Mouse (Mus musculus) MEL (cell line): ENCODE results near the gene Gm19935. TPM values are rescaled to one million over a fixed set of nuclear protein-coding genes. Genes with fewer than 3 reads are reported as not detected.

Experiments
- DNase-seq: peaks from one replicate; pipeline ENCODE4 v3.0.0; 2011; ENCODE audit warnings: low read depth, low spot score
- H3K27ac ChIP-seq: 2 replicates; pipeline ENCODE4 v1.5.1; 2012; ENCODE audit warnings: low read depth, mild to moderate bottlenecking, control low read depth, low read length, moderate library complexity; ENCODE audit not compliant: control insufficient read depth
- H3K27me3 ChIP-seq, 2 experiments: fragments of 150-350 bp in 1 of 2; sonication (generic) in 1 of 2; 2 replicates each; pipeline ENCODE4 v1.6.1; 2012; ENCODE audit warnings: low read length in 2 of 2, mild to moderate bottlenecking in 2 of 2, improper control_type of control experiment in 1 of 2, moderate library complexity in 1 of 2; ENCODE audit not compliant: insufficient read depth in 2 of 2, control insufficient read depth in 1 of 2
- H3K36me3 ChIP-seq, 2 experiments: 2 replicates each; pipeline ENCODE4 v1.6.1; 2012 to 2014; ENCODE audit warnings: low read length in 2 of 2, improper control_type of control experiment in 1 of 2, inconsistent platforms in 1 of 2, mild to moderate bottlenecking in 1 of 2; ENCODE audit not compliant: insufficient read depth in 2 of 2, control insufficient read depth in 1 of 2
- H3K4me1 ChIP-seq, 2 experiments: fragments of 150-350 bp in 1 of 2; sonication (generic) in 1 of 2; 2 replicates each; pipeline ENCODE4 v1.6.1; 2012; ENCODE audit warnings: low read length in 2 of 2, improper control_type of control experiment in 1 of 2, mild to moderate bottlenecking in 1 of 2; ENCODE audit not compliant: insufficient read depth in 2 of 2, control insufficient read depth in 1 of 2
- H3K4me3 ChIP-seq, 2 experiments: fragments of 150-350 bp in 1 of 2; sonication (generic) in 1 of 2; 2 replicates each; pipeline ENCODE4 v1.5.1; 2012; ENCODE audit warnings: low read depth in 2 of 2, low read length in 2 of 2, mild to moderate bottlenecking in 2 of 2, moderate library complexity in 2 of 2, control low read depth in 1 of 2, improper control_type of control experiment in 1 of 2; ENCODE audit not compliant: control insufficient read depth in 1 of 2, insufficient read depth in 1 of 2
- H3K79me2 ChIP-seq: 2 replicates; pipeline ENCODE4 v1.6.1; 2012; ENCODE audit warnings: mild to moderate bottlenecking, low read length, moderate library complexity; ENCODE audit not compliant: control insufficient read depth, poor library complexity, insufficient read depth
- H3K9ac ChIP-seq: 2 replicates; pipeline ENCODE4 v1.6.1; 2012; ENCODE audit warnings: low read depth, mild to moderate bottlenecking, control low read depth, low read length, moderate library complexity; ENCODE audit not compliant: control insufficient read depth, poor library complexity, severe bottlenecking
- H3K9me3 ChIP-seq: fragments of 150-350 bp; sonication (generic); replicated peaks from 2 replicates; pipeline ENCODE4 v1.6.1; 2012; ENCODE audit warnings: mild to moderate bottlenecking, low read length, improper control_type of control experiment, moderate library complexity; ENCODE audit not compliant: insufficient read depth
- BHLHE40 ChIP-seq: IDR thresholded peaks from 2 replicates; pipeline ENCODE4 v1.6.1; 2012; ENCODE audit warnings: low read depth, mild to moderate bottlenecking, inconsistent platforms, low read length, improper control_type of control experiment, borderline replicate concordance
- CHD1 ChIP-seq: IDR thresholded peaks from 2 replicates; pipeline ENCODE4 v1.6.1; 2012; ENCODE audit warnings: low read depth, mild to moderate bottlenecking, inconsistent platforms, low read length, improper control_type of control experiment
- CTCF ChIP-seq, 3 experiments: IDR thresholded peaks in 2 of 3; conservative IDR thresholded peaks in 1 of 3; 2 replicates each; pipeline ENCODE4 v1.5.1; 2011 to 2012; ENCODE audit warnings: low read length in 3 of 3, low read depth in 2 of 3, mild to moderate bottlenecking in 2 of 3, improper control_type of control experiment in 1 of 3, inconsistent platforms in 1 of 3, mixed read lengths in 1 of 3, moderate library complexity in 1 of 3; ENCODE audit not compliant: control insufficient read depth in 1 of 3, insufficient read depth in 1 of 3, poor library complexity in 1 of 3, severe bottlenecking in 1 of 3
- E2F4 ChIP-seq: IDR thresholded peaks from 2 replicates; pipeline ENCODE4 v1.6.1; 2011; ENCODE audit warnings: low read depth, low read length, improper control_type of control experiment, borderline replicate concordance
- ETS1 ChIP-seq: IDR thresholded peaks from 2 replicates; pipeline ENCODE4 v1.6.1; 2012; ENCODE audit warnings: low read depth, mild to moderate bottlenecking, inconsistent platforms, low read length, improper control_type of control experiment, moderate library complexity
- GATA1 ChIP-seq: IDR thresholded peaks from 2 replicates; pipeline ENCODE4 v1.6.1; 2011; ENCODE audit warnings: low read depth, low read length, improper control_type of control experiment
- JUND ChIP-seq: IDR thresholded peaks from 2 replicates; pipeline ENCODE4 v1.6.1; 2011; ENCODE audit warnings: low read depth, mild to moderate bottlenecking, improper control_type of control experiment, low read length
- KAT2A ChIP-seq: conservative IDR thresholded peaks from 2 replicates; pipeline ENCODE4 v1.6.1; 2012; ENCODE audit warnings: low read depth, low read length, improper control_type of control experiment, inconsistent platforms
- MAX ChIP-seq: IDR thresholded peaks from 2 replicates; pipeline ENCODE4 v1.6.1; 2011; ENCODE audit warnings: low read length, improper control_type of control experiment
- MYB ChIP-seq: IDR thresholded peaks from 2 replicates; pipeline ENCODE4 v1.6.1; 2011; ENCODE audit warnings: mild to moderate bottlenecking, low read depth, low read length, improper control_type of control experiment
- MYC ChIP-seq: IDR thresholded peaks from 2 replicates; pipeline ENCODE4 v1.6.1; 2011; ENCODE audit warnings: low read depth, mild to moderate bottlenecking, low read length, improper control_type of control experiment, moderate library complexity
- NELFE ChIP-seq: IDR thresholded peaks from 2 replicates; pipeline ENCODE4 v1.6.1; 2011; ENCODE audit warnings: low read depth, low read length, improper control_type of control experiment
- POLR2A ChIP-seq, 2 experiments: IDR thresholded peaks; 2 replicates each; pipeline ENCODE4 v1.6.1; 2011 to 2012; ENCODE audit warnings: low read length in 2 of 2, mild to moderate bottlenecking in 2 of 2, control low read depth in 1 of 2, improper control_type of control experiment in 1 of 2, low read depth in 1 of 2, moderate library complexity in 1 of 2; ENCODE audit not compliant: control insufficient read depth in 1 of 2, insufficient read depth in 1 of 2, poor library complexity in 1 of 2
- RCOR1 ChIP-seq: IDR thresholded peaks from 2 replicates; pipeline ENCODE4 v1.6.1; 2012; ENCODE audit warnings: low read depth, mild to moderate bottlenecking, inconsistent platforms, low read length, improper control_type of control experiment
- ZKSCAN1 ChIP-seq: IDR thresholded peaks from 2 replicates; pipeline ENCODE4 v1.6.1; 2012; ENCODE audit warnings: low read depth, mild to moderate bottlenecking, inconsistent platforms, low read length, improper control_type of control experiment, moderate library complexity
- ZNF384 ChIP-seq: IDR thresholded peaks from 2 replicates; pipeline ENCODE4 v1.6.1; 2012; ENCODE audit warnings: low read depth, mild to moderate bottlenecking, inconsistent platforms, low read length, improper control_type of control experiment
- polyA plus RNA-seq, 2 experiments: library from polyadenylated mRNA; stranded (reverse) in 1 of 2; unstranded in 1 of 2; fragments of >175 nt in 1 of 2; fragments of >200 nt in 1 of 2; gene quantifications; 2 replicates each; pipeline versions ENCODE4 v1.2.1 to v1.2.4; 2012; ENCODE audit warnings: low replicate concordance in 2 of 2, low read depth in 1 of 2; ENCODE audit not compliant: insufficient read length in 2 of 2, insufficient read depth in 1 of 2, missing spikeins in 1 of 2
- total RNA-seq: library from RNA; depleted of rRNA; stranded (reverse); fragments of 300-350 nt; gene quantifications from 2 replicates; pipeline ENCODE4 v1.2.3, GENCODE M21; 2012; rRNA removed

The Gm19935 gene
- total RNA-seq (not detected in 2 replicates), polyA plus RNA-seq (not detected)

GRCm38 (mm10) chr8:90817293-90817692 lies at the start of gene Gm19935:
Gene Gm19935 (minus strand): TSS chr8:90817393.
- Histone ChIP-seq H3K9ac (no peak within 1 kb of the TSS), H3K4me3 (no peak within 1 kb of the TSS)

GRCm38 (mm10) chr8:90862038-90862437 lies 44.8 kb upstream of the Gm19935 start:
- Histone ChIP-seq H3K27ac (no peak overlapping the region), H3K79me2 (no peaks in the 10 kb centered on the region), H3K4me3 (no peak overlapping the region), H3K9me3 (no peaks in the 10 kb centered on the region), H3K4me1 (peaks cover 0 to 6% of the 10 kb centered on the region in 2 experiments; a peak in 2 of 4 replicates), H3K36me3 (peaks cover 0 to 2% of the 10 kb centered on the region in 2 experiments; a peak in 1 of 4 replicates), H3K27me3 (no peaks in the 10 kb centered on the region), H3K9ac (no peak overlapping the region)
- no peak for DNase-seq
- no peak for TF ChIP-seq MYC
- no peak for TF ChIP-seq BHLHE40
- TF ChIP-seq NELFE = no peak
- TF ChIP-seq GATA1 = no peak
- TF ChIP-seq RCOR1 = no peak
- TF ChIP-seq MAX = no peak
- no peak for TF ChIP-seq ETS1
- TF ChIP-seq JUND = no peak
- no peak for TF ChIP-seq ZNF384
- TF ChIP-seq CTCF (IDR thresholded peaks at IDR 0.05 in 2 of 3, conservative IDR thresholded peaks at IDR 0.05 in 1 of 3; ENCODE audit: control insufficient read depth in 1 of 3, insufficient read depth in 1 of 3, low read depth in 2 of 3, low read length in 3 of 3, poor library complexity in 1 of 3, severe bottlenecking in 1 of 3) = no peak
- TF ChIP-seq CHD1 = no peak
- no peak for TF ChIP-seq E2F4

More at GRCm38 (mm10) chr8:90817293-90817692, at the start of gene Gm19935:
- no peak for DNase-seq
- H3K27ac ChIP-seq = no peak within 1 kb of the TSS
- H3K79me2 ChIP-seq = no peaks in the 10 kb centered on the region
- peaks cover 0 to 2% of the 10 kb centered on the region in 2 experiments; a peak in 1 of 4 replicates for H3K4me1 ChIP-seq
- peaks cover 0 to 2% of the 10 kb centered on the region in 2 experiments; a peak in 1 of 4 replicates for H3K36me3 ChIP-seq
- H3K27me3 ChIP-seq = peaks cover 0 to 2% of the 10 kb centered on the region in 2 experiments; a peak in 1 of 4 replicates
- TF ChIP-seq POLR2A (IDR thresholded peaks at IDR 0.05; ENCODE audit: control insufficient read depth in 1 of 2, insufficient read depth in 1 of 2, low read depth in 1 of 2, low read length in 2 of 2, poor library complexity in 1 of 2) (no peak), ZKSCAN1 (no peak), MYB (no peak), KAT2A (no peak)
- H3K9me3 ChIP-seq = no peaks in the 10 kb centered on the region
